Mouse (Mus musculus) ES-Bruce4 (cell line): ENCODE data around the gene Irs1.

Experiments used
- CTCF ChIP-seq: IDR thresholded peaks from one replicate; pipeline ENCODE4 v1.8.1; 2011; ENCODE audit warnings: low read depth, low read length
- EP300 ChIP-seq: IDR thresholded peaks from 2 replicates; pipeline ENCODE4 v1.6.1; 2011; ENCODE audit warnings: low read depth, low read length; ENCODE audit not compliant: insufficient read depth
- POLR2A ChIP-seq: IDR thresholded peaks from one replicate; pipeline ENCODE4 v1.8.1; 2011; ENCODE audit warnings: low read length; ENCODE audit not compliant: insufficient read depth

- no peak for TF ChIP-seq POLR2A
- no peak for TF ChIP-seq CTCF
- no peak for TF ChIP-seq EP300
These were observed 55.6 kb downstream of the Irs1 start for GRCm38 (mm10) chr1:82235455-82236104.
